Mouse (Mus musculus) stomach, embryonic 15.5 days (tissue): ENCODE measurements at regions not wholly inside any gene's neighbourhood (a gene's known extent, or its start where the extent isn't known, plus 50 kb on each side); places are given as distances from the start of the nearest gene placed in this dataset.

ENCODE experiments used
- ATAC-seq: fragments of 200-750 bp; cut with Nextera tagmentation; 2 replicates; pipeline ENCODE4 v1.8.0; 2017; ENCODE audit warnings: low read depth, moderate number of reproducible peaks, moderate TSS enrichment; ENCODE audit not compliant: insufficient read depth, low FRiP score
- H3K27ac ChIP-seq: fragments of 300-500 bp; sonication (generic); 2 replicates; pipeline ENCODE4 v1.5.1; 2015; ENCODE audit warnings: mild to moderate bottlenecking, inconsistent platforms
- H3K27me3 ChIP-seq: fragments of 300-500 bp; sonication (generic); replicated peaks from 2 replicates; pipeline ENCODE4 v1.6.1; 2015; ENCODE audit warnings: inconsistent platforms
- H3K36me3 ChIP-seq: fragments of 300-500 bp; sonication (generic); 2 replicates; pipeline ENCODE4 v1.6.1; 2015; ENCODE audit warnings: inconsistent platforms
- H3K4me1 ChIP-seq: fragments of 300-500 bp; sonication (generic); 2 replicates; pipeline ENCODE4 v1.6.1; 2015; ENCODE audit warnings: inconsistent platforms
- H3K4me2 ChIP-seq: fragments of 300-500 bp; sonication (generic); 2 replicates; pipeline ENCODE4 v1.6.1; 2015; ENCODE audit warnings: mild to moderate bottlenecking, inconsistent platforms
- H3K4me3 ChIP-seq: fragments of 300-500 bp; sonication (generic); replicated peaks from 2 replicates; pipeline ENCODE4 v1.5.1; 2015; ENCODE audit warnings: inconsistent platforms
- H3K9ac ChIP-seq: fragments of 300-500 bp; sonication (generic); 2 replicates; pipeline ENCODE4 v1.6.1; 2015; ENCODE audit warnings: inconsistent platforms
- H3K9me3 ChIP-seq: fragments of 300-500 bp; sonication (generic); 2 replicates; pipeline ENCODE4 v1.6.1; 2016; ENCODE audit warnings: inconsistent platforms
- WGBS: fragments of 180-500 bp; shearing (Covaris S2); methylation state at CpG from one replicate; pipeline ENCODE4 v1.1.7; 2015; 5-methylcytosine and 5-hydroxymethylcytosine counted together

DNA sequence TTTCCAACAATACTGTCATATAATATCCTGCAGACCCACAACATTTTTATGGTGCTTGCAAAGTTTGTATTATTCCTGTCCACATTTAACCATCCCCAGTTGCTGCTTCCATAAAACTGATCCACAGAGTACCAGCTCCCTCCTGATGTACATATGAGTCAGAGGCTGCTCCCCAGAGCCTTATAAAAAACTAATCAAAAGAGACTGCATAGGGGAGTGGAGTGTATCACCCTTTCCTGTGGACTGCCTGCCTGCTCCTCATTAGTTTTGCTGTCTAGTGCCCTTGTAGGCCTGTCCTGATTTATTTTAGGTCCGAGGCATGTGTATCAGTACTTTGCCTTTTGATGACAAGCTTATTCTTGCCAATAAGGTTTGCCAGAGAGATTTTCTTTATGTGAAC is 310.9 kb upstream of the Gm5415 start:
- Histone ChIP-seq H3K27me3 (no peaks in the 10 kb centered on the region), H3K4me2 (no peak overlapping the region), H3K4me1 (no peaks in the 10 kb centered on the region), H3K4me3 (no peak overlapping the region), H3K36me3 (no peaks in the 10 kb centered on the region), H3K9ac (no peak overlapping the region), H3K9me3 (no peaks in the 10 kb centered on the region), H3K27ac (no peak overlapping the region)
- no peak for ATAC-seq
- 70% methylated on average over 1 of the region's 1 CpGs for WGBS
